Mouse (Mus musculus) hindbrain, postnatal 0 days (tissue): ENCODE results near the gene Sh3rf3. TPM values are rescaled to one million over a fixed set of nuclear protein-coding genes. Genes with fewer than 3 reads are reported as not detected.
"Not testable (repeated sequence)": the region's sequence is repeated elsewhere in the genome, so short reads cannot be mapped to it uniquely, and the experiment has no call there.

Experiments
- ATAC-seq: fragments of 200-750 bp; cut with Nextera tagmentation; 2 replicates; pipeline ENCODE4 v1.8.0; 2017; ENCODE audit warnings: mild to moderate bottlenecking, moderate TSS enrichment, moderate library complexity
- DNase-seq: peaks from one replicate; pipeline ENCODE4 v3.0.0-alpha.2; 2015; ENCODE audit warnings: low spot score
- H3K27ac ChIP-seq: fragments of 300-500 bp; sonication (generic); 2 replicates; pipeline ENCODE4 v1.5.1; 2014; ENCODE audit warnings: mild to moderate bottlenecking
- H3K27me3 ChIP-seq: fragments of 300-500 bp; sonication (generic); 2 replicates; pipeline ENCODE4 v1.6.1; 2014; ENCODE audit warnings: low read length, mixed read lengths; ENCODE audit not compliant: insufficient read depth
- H3K36me3 ChIP-seq: fragments of 300-500 bp; sonication (generic); 2 replicates; pipeline ENCODE4 v1.6.1; 2014; ENCODE audit warnings: low read length, mixed read lengths; ENCODE audit not compliant: insufficient read depth
- H3K4me1 ChIP-seq: fragments of 300-500 bp; sonication (generic); 2 replicates; pipeline ENCODE4 v1.6.1; 2014; ENCODE audit warnings: antibody characterized with exemption, low read length, mixed read lengths; ENCODE audit not compliant: insufficient read depth
- H3K4me2 ChIP-seq: fragments of 300-500 bp; sonication (generic); 2 replicates; pipeline ENCODE4 v1.6.1; 2014; ENCODE audit warnings: low read depth, mild to moderate bottlenecking, low read length, moderate library complexity, mixed read lengths
- H3K4me3 ChIP-seq: fragments of 300-500 bp; sonication (generic); 2 replicates; pipeline ENCODE4 v1.5.1; 2014; ENCODE audit warnings: low read length
- H3K9ac ChIP-seq: fragments of 300-500 bp; sonication (generic); replicated peaks from 2 replicates; pipeline ENCODE4 v1.6.1; 2014; ENCODE audit warnings: mild to moderate bottlenecking, low read length, moderate library complexity, mixed read lengths
- H3K9me3 ChIP-seq: fragments of 300-500 bp; sonication (generic); 2 replicates; pipeline ENCODE4 v1.6.1; 2016; ENCODE audit warnings: low read length, mixed read lengths
- CTCF ChIP-seq: IDR thresholded peaks from 2 replicates; pipeline ENCODE4 v1.5.1; 2016; ENCODE audit warnings: antibody characterized with exemption, control low read depth, low read depth
- WGBS: fragments of 180-500 bp; shearing (Covaris S2); extraction: QIAGEN DNeasy Blood & Tissue Kit; methylation state at CpG from one replicate; pipeline ENCODE4 v1.1.7; 2014; 5-methylcytosine and 5-hydroxymethylcytosine counted together
- polyA plus RNA-seq: library from polyadenylated mRNA; unstranded; fragments of >200 nt; fragmentation: Nextera tagmentation; extraction: Ambion mirVana; gene quantifications from 2 replicates; pipeline ENCODE4 v1.2.1, GENCODE M21; 2015
- total RNA-seq: library from RNA; depleted of rRNA; stranded (reverse); fragments of >200 nt; gene quantifications from 2 replicates; pipeline ENCODE4 v1.2.3, GENCODE M21; 2014

Sh3rf3 gene
- total and polyA plus RNA-seq, 2 experiments from 2014 or later, result 2.2 to 23.8 TPM

DNA sequence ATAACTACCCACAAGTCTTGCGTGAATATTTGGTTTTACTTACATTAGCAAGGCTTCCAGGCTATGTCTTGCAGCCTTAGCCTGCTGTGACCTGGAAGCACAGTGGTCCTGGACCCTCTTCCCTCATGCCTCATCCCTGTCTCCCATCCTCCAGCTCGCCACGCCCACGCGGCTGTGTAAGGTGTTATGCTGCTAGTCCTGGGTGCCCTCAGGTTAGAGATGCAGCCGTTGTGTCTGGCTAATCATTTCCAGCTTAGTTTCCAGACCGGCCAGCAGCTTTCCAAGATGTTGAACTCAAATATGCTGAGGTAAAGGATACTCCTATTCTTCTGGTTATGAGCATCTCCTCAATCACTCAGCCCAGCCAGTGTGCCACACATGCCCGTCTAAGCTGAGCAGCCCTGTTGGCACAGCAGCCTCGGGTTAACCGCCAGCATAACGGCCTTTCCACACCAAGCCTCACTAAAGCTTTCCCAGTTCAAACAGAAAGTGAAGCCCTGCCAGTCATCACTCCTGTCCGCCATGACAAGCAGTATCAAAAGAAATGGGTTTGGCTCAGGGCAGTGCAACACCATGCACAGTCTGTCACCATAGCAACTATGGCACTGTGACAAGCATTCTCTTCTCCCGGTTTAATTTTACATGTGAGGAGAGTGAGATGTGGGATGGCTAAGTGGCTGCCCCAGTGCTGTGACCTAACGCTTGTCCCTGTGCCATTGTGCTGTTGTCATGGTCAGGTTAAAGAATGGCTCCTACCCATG lies 276.9 kb downstream of the Sh3rf3 start:
- no peak for TF ChIP-seq CTCF
- H3K4me1 ChIP-seq, result peaks cover 19% of the 10 kb centered on the region
- H3K9ac ChIP-seq, result no peak overlapping the region
- no peak overlapping the region for H3K4me3 ChIP-seq
- H3K27ac ChIP-seq, result peak overlapping the region; percentile 79
- peak overlapping the region; percentile 37 for H3K4me2 ChIP-seq
- H3K27me3 ChIP-seq, result no peaks in the 10 kb centered on the region
- no peaks in the 10 kb centered on the region for H3K9me3 ChIP-seq
- DNase-seq (peak; percentile 88), ATAC-seq (peak; percentile 92)
- no peaks in the 10 kb centered on the region for H3K36me3 ChIP-seq
- 33% methylated on average over 14 of the region's 14 CpGs for WGBS

DNA sequence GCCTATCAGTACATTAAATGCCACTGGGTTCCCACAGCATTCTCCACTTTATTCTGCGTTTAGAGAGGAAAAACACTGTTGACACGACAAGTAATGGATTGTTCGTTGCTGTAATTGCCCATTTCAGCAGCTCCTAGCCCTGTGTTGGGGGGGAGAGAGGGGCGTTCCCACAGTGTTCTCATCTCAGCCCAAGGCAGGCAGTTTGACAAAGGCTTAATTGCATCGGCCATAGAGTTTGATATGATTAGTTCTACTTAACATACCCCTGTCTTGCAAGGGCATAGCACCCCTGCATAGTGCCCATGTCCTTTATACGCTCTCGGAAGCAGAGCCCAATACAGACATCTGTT lies 277.4 kb downstream of the Sh3rf3 start:
- Histone ChIP-seq H3K36me3 (no peaks in the 10 kb centered on the region), H3K9me3 (no peaks in the 10 kb centered on the region), H3K27ac (peak overlapping the region; percentile 79), H3K4me2 (peak overlapping the region; percentile 37), H3K4me3 (no peak overlapping the region), H3K4me1 (peaks cover 19% of the 10 kb centered on the region), H3K27me3 (no peaks in the 10 kb centered on the region), H3K9ac (no peak overlapping the region)
- ATAC-seq, result peak; percentile 71
- 8% methylated on average over 7 of the region's 7 CpGs for WGBS
- no peak for DNase-seq
- no peak for TF ChIP-seq CTCF

DNA sequence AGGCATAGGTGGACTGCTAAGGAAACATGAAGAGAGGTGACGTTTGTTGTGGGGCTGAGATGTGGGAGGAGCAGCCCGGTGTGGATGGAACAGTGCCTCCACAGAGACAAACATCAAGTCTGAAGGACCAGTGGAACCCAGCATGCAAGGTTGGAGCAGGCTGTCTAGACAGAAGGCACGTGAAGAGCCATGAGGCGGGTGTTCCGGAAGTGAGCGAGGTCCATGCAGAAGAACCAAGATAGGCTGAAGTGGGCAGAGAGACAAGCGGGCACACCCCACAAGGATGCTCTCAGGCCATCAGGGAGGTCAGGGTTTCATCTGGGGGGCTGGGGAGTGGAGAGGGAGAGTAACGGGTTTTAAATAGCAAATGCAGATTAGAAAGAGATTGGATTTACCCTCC lies 278.4 kb downstream of the Sh3rf3 start:
- no peaks in the 10 kb centered on the region for H3K9me3 ChIP-seq
- WGBS, result 80% methylated on average over 8 of the region's 8 CpGs
- TF ChIP-seq CTCF, result no peak
- no peak overlapping the region for H3K9ac ChIP-seq
- H3K4me2 ChIP-seq, result no peak overlapping the region
- peaks cover 19% of the 10 kb centered on the region for H3K4me1 ChIP-seq
- DNase-seq, result no peak
- no peak overlapping the region for H3K27ac ChIP-seq
- H3K4me3 ChIP-seq, result no peak overlapping the region
- no peaks in the 10 kb centered on the region for H3K27me3 ChIP-seq
- no peak for ATAC-seq
- no peaks in the 10 kb centered on the region for H3K36me3 ChIP-seq

DNA sequence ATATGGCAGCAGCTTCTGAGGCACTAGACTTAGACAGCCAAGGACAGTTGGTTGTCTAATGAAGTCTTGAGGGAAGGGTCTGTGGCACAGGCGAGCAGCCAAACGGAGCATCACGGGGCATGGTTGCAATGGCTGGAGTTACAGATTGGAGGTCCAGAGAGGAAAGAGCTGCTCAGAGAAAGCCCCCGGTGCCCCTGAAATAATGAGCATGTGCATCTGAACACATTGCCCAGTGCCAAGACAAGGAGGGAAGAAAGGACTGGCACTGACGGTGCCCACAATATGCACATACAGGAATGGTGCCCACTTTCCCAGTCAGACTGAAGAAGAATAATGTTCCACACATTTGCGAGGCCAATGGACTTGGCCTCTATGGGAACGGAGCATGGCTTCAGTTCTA lies 278.8 kb downstream of the Sh3rf3 start:
- no peak for TF ChIP-seq CTCF
- Histone ChIP-seq H3K9me3 (no peaks in the 10 kb centered on the region), H3K4me2 (no peak overlapping the region), H3K4me1 (peaks cover 19% of the 10 kb centered on the region), H3K27ac (peak overlapping the region; percentile 2; the same call in 1 of the 2 replicates), H3K9ac (no peak overlapping the region), H3K4me3 (no peak overlapping the region), H3K27me3 (no peaks in the 10 kb centered on the region), H3K36me3 (no peaks in the 10 kb centered on the region)
- no peak for ATAC-seq
- DNase-seq, result peak; percentile 51
- WGBS, result 44% methylated on average over 7 of the region's 7 CpGs

DNA sequence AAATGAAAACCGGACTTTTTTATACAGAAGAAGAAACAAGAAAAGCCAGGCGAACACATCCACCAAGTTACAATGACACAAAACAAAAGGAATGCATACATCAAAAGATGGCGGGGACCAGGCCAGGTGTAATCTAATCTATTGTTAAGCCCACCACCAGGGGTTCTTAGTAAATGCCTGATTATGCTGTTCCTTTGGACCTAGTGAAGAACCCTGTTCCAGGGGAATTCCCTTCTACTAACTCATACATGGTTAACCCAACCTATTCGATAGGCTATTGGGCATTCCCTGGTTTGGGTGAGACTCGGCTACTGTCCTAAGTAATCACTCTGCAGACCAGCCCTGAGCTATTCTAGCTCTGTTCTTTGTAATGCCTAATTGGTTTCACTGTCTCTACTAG lies 289.9 kb downstream of the Sh3rf3 start:
- not testable (repeated sequence) for DNase-seq, H3K4me2 ChIP-seq, H3K4me3 ChIP-seq, ATAC-seq, H3K27ac ChIP-seq, H3K27me3 ChIP-seq, H3K4me1 ChIP-seq, H3K9ac ChIP-seq, H3K9me3 ChIP-seq, H3K36me3 ChIP-seq
- 91% methylated on average over 5 of the region's 5 CpGs for WGBS

DNA sequence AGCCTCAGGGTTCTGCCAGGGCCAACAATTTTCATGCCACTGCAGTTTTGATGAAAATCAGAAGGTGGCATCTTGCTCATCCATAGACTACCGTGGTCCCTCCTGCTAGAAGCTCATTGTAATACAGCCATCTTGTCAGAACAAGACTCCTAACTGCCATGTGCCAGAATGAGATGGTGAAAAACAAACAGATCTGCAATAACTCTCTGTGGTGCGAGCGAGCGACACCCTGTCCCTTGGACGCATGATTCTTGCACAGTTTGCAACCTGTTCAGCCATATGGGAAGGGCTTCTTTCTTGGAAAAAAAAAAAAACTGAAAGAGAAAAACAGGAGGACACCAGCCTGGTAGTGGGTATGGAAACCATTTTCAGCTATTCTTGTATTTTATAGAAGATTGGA lies 291.5 kb downstream of the Sh3rf3 start:
- Histone ChIP-seq H3K36me3 (no peaks in the 10 kb centered on the region), H3K9ac (no peak overlapping the region), H3K27ac (no peak overlapping the region), H3K27me3 (no peaks in the 10 kb centered on the region), H3K4me2 (no peak overlapping the region), H3K9me3 (no peaks in the 10 kb centered on the region), H3K4me3 (no peak overlapping the region), H3K4me1 (no peaks in the 10 kb centered on the region)
- no peak for ATAC-seq
- WGBS, result 81% methylated on average over 5 of the region's 5 CpGs
- DNase-seq, result no peak
- no peak for TF ChIP-seq CTCF

DNA sequence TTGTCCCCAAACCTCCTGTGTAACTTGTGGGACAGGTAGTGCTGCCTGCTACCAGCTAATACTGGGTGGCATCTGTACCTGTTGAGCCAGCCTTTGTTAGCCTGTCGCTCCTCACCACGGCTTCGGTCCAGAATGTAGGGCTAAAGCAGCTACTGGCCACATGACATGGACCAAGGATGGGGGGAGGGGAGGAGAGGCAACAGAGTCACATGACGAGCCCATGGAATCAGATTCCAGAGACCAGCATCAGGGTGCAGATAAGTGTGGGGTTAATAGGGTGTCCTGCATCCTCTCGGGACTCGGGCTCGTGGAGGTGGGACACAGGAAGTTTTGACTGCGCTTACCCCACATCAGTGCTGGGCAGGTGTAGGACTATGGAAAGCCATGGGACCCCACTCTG lies 292.7 kb downstream of the Sh3rf3 start:
- Histone ChIP-seq H3K36me3 (no peaks in the 10 kb centered on the region), H3K9me3 (no peaks in the 10 kb centered on the region), H3K4me3 (no peak overlapping the region), H3K4me2 (no peak overlapping the region), H3K4me1 (no peaks in the 10 kb centered on the region), H3K9ac (no peak overlapping the region), H3K27me3 (no peaks in the 10 kb centered on the region), H3K27ac (no peak overlapping the region)
- no peak for ATAC-seq
- no peak for DNase-seq
- no peak for TF ChIP-seq CTCF
- 84% methylated on average over 8 of the region's 8 CpGs for WGBS
